Mouse (Mus musculus) liver, embryonic 14.5 days (tissue): ENCODE measurements at regions not wholly inside any gene's neighbourhood (a gene's known extent, or its start where the extent isn't known, plus 50 kb on each side); places are given as distances from the start of the nearest gene placed in this dataset.

Experiments
- CTCF ChIP-seq: IDR thresholded peaks from 2 replicates; pipeline ENCODE4 v1.5.1; 2016; ENCODE audit warnings: antibody characterized with exemption, low read depth, control low read depth
- EP300 ChIP-seq: IDR thresholded peaks from 2 replicates; pipeline ENCODE4 v1.6.1; 2016; ENCODE audit warnings: antibody characterized with exemption, low read depth

DNA sequence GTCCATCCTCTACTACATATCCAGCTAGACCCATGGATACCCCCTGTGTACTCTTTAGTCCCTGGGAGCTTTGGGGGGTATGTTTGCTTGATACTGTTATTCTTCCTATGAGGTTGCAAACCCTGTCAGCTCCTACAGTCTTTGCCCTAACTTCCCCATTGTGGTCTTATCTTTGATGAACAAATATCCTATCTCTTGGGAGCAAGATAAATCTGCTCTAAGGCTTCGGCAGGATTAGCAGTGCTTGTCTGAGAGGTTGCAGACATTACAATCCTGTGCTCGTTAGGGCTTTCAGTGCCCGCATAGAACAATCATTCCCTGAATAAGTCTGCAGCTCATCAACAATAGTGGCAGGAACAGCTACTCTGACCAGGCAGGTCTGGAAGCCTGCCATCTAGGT, 1002.7 kb upstream of the Zeb2 start:
- TF ChIP-seq CTCF, result no peak
- no peak for TF ChIP-seq EP300
